Mouse (Mus musculus) olfactory bulb, adult 2 months (tissue): Measurements from ENCODE around the gene Sptlc3.

Experiments
- CTCF ChIP-seq: fragments of 200-500 bp; IDR thresholded peaks from 2 replicates; pipeline ENCODE4 v1.5.1; 2012; ENCODE audit warnings: low read depth, mild to moderate bottlenecking, low read length, moderate library complexity; ENCODE audit not compliant: insufficient read depth
- POLR2A ChIP-seq: fragments of 200-500 bp; IDR thresholded peaks from 2 replicates; pipeline ENCODE4 v1.6.1; 2012; ENCODE audit warnings: mild to moderate bottlenecking, low read depth, low read length, moderate library complexity; ENCODE audit not compliant: insufficient read depth

- TF ChIP-seq POLR2A (no peak), CTCF (no peak)
Observed at GRCm38 (mm10) chr2:139634506-139634905, 140.8 kb downstream of the Sptlc3 start.
